Mouse (Mus musculus) erythroid progenitor cell, adult 5-6 weeks (primary cell): Measurements from ENCODE around the gene Stx3. TPM values are rescaled to one million over a fixed set of nuclear protein-coding genes. Genes with fewer than 3 reads are reported as not detected.

Source experiments
- ATAC-seq: replicated peaks from 2 replicates; pipeline ENCODE4 v1.8.0; 2016; ENCODE audit warnings: moderate number of reproducible peaks, mild to moderate bottlenecking, moderate TSS enrichment, inconsistent platforms; ENCODE audit not compliant: poor library complexity, low FRiP score, severe bottlenecking
- total RNA-seq, 2 experiments: library from RNA; stranded (forward) in 1 of 2; stranded (reverse) in 1 of 2; fragments of 150-400 nt in 1 of 2; fragments of 186-747, 209-891 nt in 1 of 2; gene quantifications; 2 replicates each; pipeline versions ENCODE4 v1.2.3 to v1.2.4; 2015 to 2017; ENCODE audit warnings: low replicate concordance in 2 of 2

Stx3 gene
- total RNA-seq, 2 experiments from 2014 or later: 6.0 TPM; not detected in 1

DNA sequence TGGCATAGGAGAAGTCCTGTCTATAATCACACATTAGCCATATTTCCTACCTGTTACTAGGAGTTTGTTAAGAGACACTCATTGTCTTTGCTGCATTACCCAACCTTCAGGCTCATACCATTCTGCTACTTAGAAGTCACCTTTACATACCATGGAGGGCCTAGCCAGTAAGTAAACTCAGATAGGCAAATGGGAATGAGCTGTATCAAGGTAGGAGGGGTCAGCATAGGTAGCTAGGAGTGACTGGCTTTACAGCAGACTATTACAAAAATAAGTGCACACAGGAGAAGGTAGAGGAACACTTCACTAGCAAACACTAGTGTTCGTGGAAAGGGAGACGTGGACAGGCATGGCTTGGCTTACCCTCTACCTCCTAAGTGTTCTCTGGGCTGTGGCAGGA, 71.9 kb downstream of the Stx3 start, which contains the start of gene Gif:
Gif (plus strand) TSS at position 257 of the 400 bp plus-strand sequence.
- no peak for ATAC-seq

GRCm38 (mm10) chr19:11745680-11746079, 73.5 kb downstream of the Stx3 start:
- ATAC-seq: no peak

GRCm38 (mm10) chr19:11736455-11736854, 82.7 kb downstream of the Stx3 start:
- ATAC-seq: no peak

GRCm38 (mm10) chr19:11730278-11730677, 88.9 kb downstream of the Stx3 start:
- no peak for ATAC-seq

DNA sequence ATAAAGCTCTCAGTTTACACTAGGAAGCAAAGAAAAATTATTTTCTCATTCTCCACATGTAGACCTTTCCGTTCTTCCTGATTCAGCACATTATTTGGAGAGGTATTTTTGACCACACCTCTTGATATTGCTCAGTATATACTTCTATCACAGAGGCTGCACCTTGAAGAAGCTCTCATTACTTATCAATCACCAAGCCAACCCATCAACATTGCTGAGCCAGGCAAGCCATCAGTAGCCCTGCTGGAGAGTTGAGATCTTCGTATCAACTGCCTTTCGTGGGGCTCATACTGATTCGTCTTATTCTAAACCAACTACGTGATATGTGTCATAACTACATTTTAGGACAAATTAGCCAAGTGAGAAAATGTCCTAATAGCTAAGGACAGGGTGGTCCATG, 91.9 kb downstream of the Stx3 start:
- peak; percentile 46; the same call in 1 of the 2 replicates for ATAC-seq

- ATAC-seq: peak; percentile 34; the same call in 1 of the 2 replicates
These were observed 93.3 kb downstream of the Stx3 start for GRCm38 (mm10) chr19:11725915-11726314.

Other genes starting within 250 kb of the Stx3 start
- 2.2 and 5.4 TPM in 2 replicates for gene Ms4a6d, start 214.6 kb downstream of the Stx3 start, total RNA-seq (2015; ENCODE audit: low replicate concordance)
- gene Ms4a6d, start 214.6 kb downstream of the Stx3 start, total RNA-seq (2017; ENCODE audit: low replicate concordance): 0.90 TPM in 1 of 2 replicates, not detected in the other
- 13.3 and 21.4 TPM in 2 replicates for gene Ms4a2, start 195.7 kb downstream of the Stx3 start, total RNA-seq (2015; ENCODE audit: low replicate concordance)
- 6.8 and 12.9 TPM in 2 replicates for gene Ms4a2, start 195.7 kb downstream of the Stx3 start, total RNA-seq (2017; ENCODE audit: low replicate concordance)
- gene Ms4a3, start 178.6 kb downstream of the Stx3 start, total RNA-seq (2015; ENCODE audit: low replicate concordance): 148 and 159 TPM in 2 replicates
- 39.9 and 40.2 TPM in 2 replicates for gene Ms4a3, start 178.6 kb downstream of the Stx3 start, total RNA-seq (2017; ENCODE audit: low replicate concordance)
- gene Oosp2, start 158.8 kb downstream of the Stx3 start, total RNA-seq (2015; ENCODE audit: low replicate concordance): not detected in 2 replicates
- not detected in 2 replicates for gene Oosp2, start 158.8 kb downstream of the Stx3 start, total RNA-seq (2017; ENCODE audit: low replicate concordance)
- 2.1 TPM in 1 of 2 replicates, not detected in the other for gene Oosp1, start 128.3 kb downstream of the Stx3 start, total RNA-seq (2015; ENCODE audit: low replicate concordance)
- gene Oosp1, start 128.3 kb downstream of the Stx3 start, total RNA-seq (2017; ENCODE audit: low replicate concordance): 6.3 TPM in 1 of 2 replicates, not detected in the other
- gene Oosp3, start 122.3 kb downstream of the Stx3 start, total RNA-seq (2015; ENCODE audit: low replicate concordance): not detected in 2 replicates
- gene Oosp3, start 122.3 kb downstream of the Stx3 start, total RNA-seq (2017; ENCODE audit: low replicate concordance): not detected in 2 replicates
- not detected in 2 replicates for gene Gif, start 71.8 kb downstream of the Stx3 start, total RNA-seq (2015; ENCODE audit: low replicate concordance)
- not detected in 2 replicates for gene Gif, start 71.8 kb downstream of the Stx3 start, total RNA-seq (2017; ENCODE audit: low replicate concordance)
- 19.8 and 21.0 TPM in 2 replicates for gene Mrpl16, start 49.0 kb downstream of the Stx3 start, total RNA-seq (2015; ENCODE audit: low replicate concordance)
- gene Mrpl16, start 49.0 kb downstream of the Stx3 start, total RNA-seq (2017; ENCODE audit: low replicate concordance): 6.8 and 22.5 TPM in 2 replicates
- not detected in 2 replicates for gene Olfr1417, start 19.8 kb upstream of the Stx3 start, total RNA-seq (2015; ENCODE audit: low replicate concordance)
- gene Olfr1417, start 19.8 kb upstream of the Stx3 start, total RNA-seq (2017; ENCODE audit: low replicate concordance): not detected in 2 replicates
- gene Olfr1418, start 41.7 kb upstream of the Stx3 start, total RNA-seq (2015; ENCODE audit: low replicate concordance): not detected in 2 replicates
- not detected in 2 replicates for gene Olfr1418, start 41.7 kb upstream of the Stx3 start, total RNA-seq (2017; ENCODE audit: low replicate concordance)
- not detected in 2 replicates for gene Olfr1419, start 55.7 kb upstream of the Stx3 start, total RNA-seq (2015; ENCODE audit: low replicate concordance)
- gene Olfr1419, start 55.7 kb upstream of the Stx3 start, total RNA-seq (2017; ENCODE audit: low replicate concordance): not detected in 2 replicates
- not detected in 2 replicates for gene Olfr1420, start 67.2 kb upstream of the Stx3 start, total RNA-seq (2015; ENCODE audit: low replicate concordance)
- gene Olfr1420, start 67.2 kb upstream of the Stx3 start, total RNA-seq (2017; ENCODE audit: low replicate concordance): not detected in 2 replicates
- gene Patl1, start 93.0 kb upstream of the Stx3 start, total RNA-seq (2015; ENCODE audit: low replicate concordance): 9.6 and 12.3 TPM in 2 replicates
- 2.7 and 5.3 TPM in 2 replicates for gene Patl1, start 93.0 kb upstream of the Stx3 start, total RNA-seq (2017; ENCODE audit: low replicate concordance)
- gene Osbp, start 146.5 kb upstream of the Stx3 start, total RNA-seq (2015; ENCODE audit: low replicate concordance): 23.5 and 34.6 TPM in 2 replicates
- 32.1 and 32.3 TPM in 2 replicates for gene Osbp, start 146.5 kb upstream of the Stx3 start, total RNA-seq (2017; ENCODE audit: low replicate concordance)
- not detected in 2 replicates for gene Olfr1423, start 221.9 kb upstream of the Stx3 start, total RNA-seq (2015; ENCODE audit: low replicate concordance)
- gene Olfr1423, start 221.9 kb upstream of the Stx3 start, total RNA-seq (2017; ENCODE audit: low replicate concordance): not detected in 2 replicates
- not detected in 2 replicates for gene Olfr1424, start 243.3 kb upstream of the Stx3 start, total RNA-seq (2015; ENCODE audit: low replicate concordance)
- gene Olfr1424, start 243.3 kb upstream of the Stx3 start, total RNA-seq (2017; ENCODE audit: low replicate concordance): not detected in 2 replicates